Mouse (Mus musculus): Measurements from ENCODE around the gene Mctp1.

GRCm38 (mm10) chr13:76436426-76436825, 52.1 kb downstream of the Mctp1 start:
- TF ChIP-seq CTCF (IDR thresholded peaks at IDR 0.05; ENCODE audit: control insufficient read depth, insufficient read depth, insufficient replicate concordance, low read depth, low read length) (no peak), POLR2A (IDR thresholded peaks at IDR 0.05; ENCODE audit: control insufficient read depth, low read depth, low read length) (no peak)
